Mouse (Mus musculus) stomach, postnatal 0 days (tissue): ENCODE results near the gene Spen.

ENCODE experiments used
- CTCF ChIP-seq: IDR thresholded peaks from 2 replicates; pipeline ENCODE4 v1.5.1; 2016; ENCODE audit warnings: antibody characterized with exemption, low read depth, mild to moderate bottlenecking, moderate library complexity
- EP300 ChIP-seq: optimal IDR thresholded peaks from 2 replicates; pipeline ENCODE3; 2016; ENCODE audit warnings: antibody characterized with exemption

- no peak for TF ChIP-seq CTCF
- no peak for TF ChIP-seq EP300
These were observed 105.7 kb downstream of the Spen start for GRCm38 (mm10) chr4:141432666-141433065.
